Mouse (Mus musculus): ENCODE results near the gene Fzd4. TPM values are rescaled to one million over a fixed set of nuclear protein-coding genes. Genes with fewer than 3 reads are reported as not detected.

Gene Fzd4
- total RNA-seq (2023), result 0.06 TPM

DNA sequence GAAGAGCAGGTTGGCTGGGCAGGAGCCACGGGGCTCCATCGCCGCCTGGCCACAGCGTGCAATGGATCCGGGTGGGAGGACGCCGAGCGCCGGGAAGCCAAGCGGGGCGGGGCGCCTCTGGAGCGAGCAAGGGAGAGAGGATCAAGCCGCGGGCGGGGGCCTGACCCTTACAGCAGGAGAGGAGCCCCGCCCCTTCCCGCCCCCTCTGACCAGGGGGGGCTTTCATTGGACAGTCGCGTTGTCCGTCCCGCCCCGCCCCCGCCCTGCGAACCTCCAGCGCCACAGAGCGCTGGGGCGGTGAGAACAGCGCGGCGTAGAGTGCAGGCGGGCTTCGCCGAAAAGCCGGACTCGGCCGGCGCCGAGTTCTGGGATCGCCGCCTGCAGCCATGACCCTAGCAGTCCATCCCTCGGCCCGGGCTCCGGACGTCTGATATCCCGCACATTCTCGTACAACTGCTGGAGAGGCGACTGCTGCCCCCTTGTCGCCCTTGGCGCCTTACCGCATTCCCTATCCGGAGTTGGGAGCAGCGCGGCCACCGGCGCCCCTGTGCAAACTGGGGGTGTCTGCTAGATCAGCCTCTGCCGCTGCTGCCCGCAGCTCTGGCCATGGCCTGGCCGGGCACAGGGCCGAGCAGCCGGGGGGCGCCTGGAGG, at the start of gene Fzd4, which contains the start of gene Tmem135:
TSS of gene Fzd4 (plus strand) at position 275 of the 653 bp plus-strand sequence.
TSS of gene Tmem135 (minus strand) at position 142 of the 653 bp plus-strand sequence.

Other genes with a start within 250 kb of the Fzd4 start
- 39.4 TPM for gene Tmem135, start 133 bp upstream of the Fzd4 start, total RNA-seq (2023)
- gene Prss23, start 122.8 kb downstream of the Fzd4 start, total RNA-seq (2023), result not detected
- gene Me3, start 228.0 kb downstream of the Fzd4 start, total RNA-seq (2023), result not detected

Measured in CD8-positive naive resting alpha-beta T cell, adult 57 days (primary cell).